Mouse (Mus musculus) liver, embryonic 13.5 days (tissue): ENCODE measurements at regions not wholly inside any gene's neighbourhood (a gene's known extent, or its start where the extent isn't known, plus 50 kb on each side); places are given as distances from the start of the nearest gene placed in this dataset.

Experiments used
- ATAC-seq: fragments of 200-750 bp; cut with Nextera tagmentation; 2 replicates; pipeline ENCODE4 v1.8.0; 2017; ENCODE audit warnings: low read depth, mild to moderate bottlenecking, moderate number of reproducible peaks, moderate library complexity
- DNase-seq: peaks from one replicate; pipeline ENCODE4 v3.0.0; 2022
- H3K27ac ChIP-seq: fragments of 300-500 bp; sonication (generic); 2 replicates; pipeline ENCODE4 v1.5.1; 2015; ENCODE audit warnings: moderate library complexity, mild to moderate bottlenecking, inconsistent platforms
- H3K27me3 ChIP-seq: fragments of 300-500 bp; sonication (generic); 2 replicates; pipeline ENCODE4 v1.6.1; 2015; ENCODE audit warnings: mild to moderate bottlenecking, inconsistent platforms
- H3K36me3 ChIP-seq: fragments of 300-500 bp; sonication (generic); 2 replicates; pipeline ENCODE4 v1.6.1; 2015; ENCODE audit warnings: mild to moderate bottlenecking, inconsistent platforms
- H3K4me1 ChIP-seq: fragments of 300-500 bp; sonication (generic); replicated peaks from 2 replicates; pipeline ENCODE4 v1.6.1; 2015; ENCODE audit warnings: inconsistent platforms
- H3K4me2 ChIP-seq: fragments of 300-500 bp; sonication (generic); 2 replicates; pipeline ENCODE4 v1.6.1; 2015; ENCODE audit warnings: inconsistent platforms, mild to moderate bottlenecking, moderate library complexity
- H3K4me3 ChIP-seq: fragments of 300-500 bp; sonication (generic); replicated peaks from 2 replicates; pipeline ENCODE4 v1.5.1; 2015; ENCODE audit warnings: mild to moderate bottlenecking, inconsistent platforms
- H3K9ac ChIP-seq: fragments of 300-500 bp; sonication (generic); 2 replicates; pipeline ENCODE4 v1.6.1; 2015; ENCODE audit warnings: mild to moderate bottlenecking, inconsistent platforms
- H3K9me3 ChIP-seq: fragments of 300-500 bp; sonication (generic); replicated peaks from 2 replicates; pipeline ENCODE4 v1.6.1; 2016; ENCODE audit warnings: inconsistent platforms
- WGBS: fragments of 180-500 bp; shearing (Covaris S2); methylation state at CpG from one replicate; pipeline ENCODE4 v1.1.7; 2015; ENCODE audit not compliant: insufficient replicate concordance; 5-methylcytosine and 5-hydroxymethylcytosine counted together

DNA sequence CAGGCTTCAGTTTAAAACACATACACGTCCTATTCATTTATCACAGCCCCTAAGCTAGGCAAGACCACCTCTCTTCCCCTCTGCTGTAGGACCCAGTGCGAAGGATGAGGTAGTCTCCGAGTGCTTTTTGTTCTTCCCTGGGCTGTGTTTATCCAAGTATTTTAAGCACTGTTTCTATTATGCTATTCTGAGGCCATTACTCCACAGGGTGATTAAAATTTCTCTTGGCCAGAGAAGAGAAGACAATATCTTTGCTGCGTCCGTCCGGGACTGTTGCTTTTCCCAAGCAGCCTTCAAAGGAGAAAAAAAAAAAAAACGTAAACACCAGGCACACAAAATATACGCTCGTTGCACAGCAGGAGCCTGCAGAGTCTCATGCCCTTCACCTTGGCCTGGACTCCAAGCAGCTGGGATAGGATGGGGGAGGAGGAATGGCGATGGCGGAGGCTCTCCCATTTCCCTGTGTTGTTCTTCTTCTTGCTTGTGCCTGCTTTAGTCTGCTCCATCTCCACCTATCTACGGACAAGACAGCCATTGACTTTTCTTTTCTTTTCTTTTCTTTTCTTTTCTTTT, 83.1 kb upstream of the Tbx3 start:
- H3K36me3 ChIP-seq: no peaks in the 10 kb centered on the region
- H3K4me1 ChIP-seq: no peaks in the 10 kb centered on the region
- H3K4me3 ChIP-seq: no peak overlapping the region
- no peaks in the 10 kb centered on the region for H3K9me3 ChIP-seq
- no peak for DNase-seq
- no peak overlapping the region for H3K27ac ChIP-seq
- no peak for ATAC-seq
- H3K27me3 ChIP-seq: no peaks in the 10 kb centered on the region
- no peak overlapping the region for H3K9ac ChIP-seq
- H3K4me2 ChIP-seq: no peak overlapping the region
- 51% methylated on average over 12 of the region's 12 CpGs for WGBS

DNA sequence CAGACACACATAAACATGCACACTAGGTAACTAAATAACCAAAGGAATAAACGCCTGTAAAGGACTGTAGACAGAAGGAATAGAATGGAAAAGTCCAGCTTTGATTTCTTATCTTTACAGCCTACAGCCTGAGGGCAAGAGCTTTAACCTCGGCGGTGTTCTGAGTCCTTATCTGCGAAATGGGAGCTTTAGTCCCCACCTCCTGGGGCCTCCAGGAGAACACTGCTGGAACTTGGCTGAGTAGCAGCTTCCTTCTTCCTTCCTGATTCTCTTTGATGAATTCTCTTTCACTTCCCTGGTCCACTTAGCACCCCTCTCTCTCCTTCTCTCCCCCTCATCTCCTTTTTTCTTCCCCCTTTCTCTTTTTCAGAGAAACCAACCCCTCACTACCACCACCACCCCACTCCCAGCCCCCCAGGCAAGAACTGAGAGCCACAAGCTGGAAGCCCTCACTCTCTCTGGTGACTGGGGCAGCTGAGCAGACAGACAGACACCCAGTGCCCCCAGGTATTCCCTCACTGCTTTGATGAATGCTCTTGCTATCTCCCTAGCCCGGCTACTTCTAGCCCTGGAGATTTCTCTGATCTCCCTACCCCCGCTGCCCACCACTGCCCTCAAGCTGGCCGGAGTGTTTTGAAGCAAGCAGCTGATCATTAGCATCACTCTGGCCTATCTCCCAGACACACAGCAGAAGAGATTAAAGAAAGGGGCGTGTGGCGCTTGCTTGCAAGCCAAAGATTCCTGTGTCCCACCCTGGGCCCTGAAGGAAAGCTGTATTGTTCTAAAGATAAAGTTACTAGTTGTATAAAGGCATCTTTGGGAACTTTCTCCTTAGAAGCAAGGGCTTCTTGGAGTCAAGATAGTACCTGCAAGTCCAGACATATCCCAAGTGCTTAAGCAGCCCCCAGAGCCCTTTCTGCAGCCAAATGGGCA, 81.9 kb upstream of the Tbx3 start:
- Histone ChIP-seq H3K4me2 (no peak overlapping the region), H3K27ac (no peak overlapping the region), H3K4me1 (no peaks in the 10 kb centered on the region), H3K9me3 (no peaks in the 10 kb centered on the region), H3K9ac (no peak overlapping the region), H3K4me3 (no peak overlapping the region), H3K27me3 (no peaks in the 10 kb centered on the region), H3K36me3 (no peaks in the 10 kb centered on the region)
- no peak for DNase-seq
- ATAC-seq: no peak
- WGBS: 12% methylated on average over 9 of the region's 9 CpGs

- Histone ChIP-seq H3K27ac (no peak overlapping the region), H3K9ac (no peak overlapping the region), H3K4me2 (no peak overlapping the region), H3K4me1 (no peaks in the 10 kb centered on the region), H3K9me3 (no peaks in the 10 kb centered on the region), H3K27me3 (no peaks in the 10 kb centered on the region), H3K36me3 (no peaks in the 10 kb centered on the region), H3K4me3 (no peak overlapping the region)
- ATAC-seq (no peak), DNase-seq (no peak)
- 49% methylated on average over 5 of the region's 5 CpGs for WGBS
These were observed 79.2 kb upstream of the Tbx3 start for GRCm38 (mm10) chr5:119591271-119591670.

DNA sequence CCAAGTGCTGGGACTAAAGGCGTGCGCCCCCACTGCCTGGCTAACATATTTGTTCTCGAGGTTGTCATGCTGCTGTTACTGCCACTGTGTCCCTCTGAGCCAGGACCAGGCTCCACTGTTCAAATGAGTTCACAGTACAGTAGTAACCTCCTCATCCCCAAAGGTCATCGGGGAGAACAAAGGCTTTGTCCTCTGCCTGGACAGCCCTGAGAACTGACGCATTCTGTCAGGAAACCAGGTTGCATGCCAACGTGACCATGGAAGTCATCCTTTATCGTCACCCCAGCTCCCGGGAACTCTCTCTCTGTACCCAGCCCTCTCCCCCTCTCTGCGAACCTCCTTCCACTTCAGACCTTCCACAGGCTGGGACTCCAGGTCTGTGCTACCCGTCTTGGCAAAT, 77.6 kb upstream of the Tbx3 start:
- H3K4me2 ChIP-seq: no peak overlapping the region
- no peaks in the 10 kb centered on the region for H3K27me3 ChIP-seq
- H3K9ac ChIP-seq: no peak overlapping the region
- H3K4me3 ChIP-seq: no peak overlapping the region
- WGBS: 64% methylated on average over 10 of the region's 10 CpGs
- DNase-seq: no peak
- H3K4me1 ChIP-seq: no peaks in the 10 kb centered on the region
- H3K36me3 ChIP-seq: no peaks in the 10 kb centered on the region
- no peak for ATAC-seq
- H3K27ac ChIP-seq: no peak overlapping the region
- H3K9me3 ChIP-seq: no peaks in the 10 kb centered on the region

DNA sequence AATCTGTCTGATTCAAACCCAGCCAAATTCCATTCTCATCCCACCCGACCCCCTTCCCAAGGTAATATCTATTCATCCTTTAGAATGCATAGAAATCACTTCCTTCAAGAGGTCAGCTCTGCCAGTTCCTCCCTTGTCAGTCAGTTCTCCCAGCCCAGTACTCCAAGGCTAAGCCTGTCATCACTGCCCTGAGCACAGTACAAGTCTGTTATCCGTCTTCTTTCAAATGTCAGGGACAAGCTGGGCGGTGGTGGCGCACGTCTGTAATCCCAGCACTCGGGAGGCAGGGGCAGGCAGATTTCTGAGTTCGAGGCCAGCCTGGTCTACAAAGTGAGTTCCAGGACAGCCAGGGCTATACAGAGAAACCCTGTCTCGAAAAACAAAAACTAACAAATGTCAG, 75.9 kb upstream of the Tbx3 start:
- no peak for DNase-seq
- H3K27me3 ChIP-seq: no peaks in the 10 kb centered on the region
- ATAC-seq: no peak
- no peaks in the 10 kb centered on the region for H3K9me3 ChIP-seq
- no peak overlapping the region for H3K9ac ChIP-seq
- H3K4me1 ChIP-seq: no peaks in the 10 kb centered on the region
- H3K36me3 ChIP-seq: no peaks in the 10 kb centered on the region
- no peak overlapping the region for H3K27ac ChIP-seq
- 66% methylated on average over 8 of the region's 8 CpGs for WGBS
- H3K4me3 ChIP-seq: no peak overlapping the region
- no peak overlapping the region for H3K4me2 ChIP-seq

GRCm38 (mm10) chr5:119596295-119596993, 74.0 kb upstream of the Tbx3 start:
- Histone ChIP-seq H3K9ac (no peak overlapping the region), H3K27ac (no peak overlapping the region), H3K27me3 (no peaks in the 10 kb centered on the region), H3K4me1 (no peaks in the 10 kb centered on the region), H3K4me3 (no peak overlapping the region), H3K4me2 (no peak overlapping the region), H3K9me3 (no peaks in the 10 kb centered on the region), H3K36me3 (no peaks in the 10 kb centered on the region)
- ATAC-seq (no peak), DNase-seq (no peak)
- WGBS: 73% methylated on average over 19 of the region's 19 CpGs

DNA sequence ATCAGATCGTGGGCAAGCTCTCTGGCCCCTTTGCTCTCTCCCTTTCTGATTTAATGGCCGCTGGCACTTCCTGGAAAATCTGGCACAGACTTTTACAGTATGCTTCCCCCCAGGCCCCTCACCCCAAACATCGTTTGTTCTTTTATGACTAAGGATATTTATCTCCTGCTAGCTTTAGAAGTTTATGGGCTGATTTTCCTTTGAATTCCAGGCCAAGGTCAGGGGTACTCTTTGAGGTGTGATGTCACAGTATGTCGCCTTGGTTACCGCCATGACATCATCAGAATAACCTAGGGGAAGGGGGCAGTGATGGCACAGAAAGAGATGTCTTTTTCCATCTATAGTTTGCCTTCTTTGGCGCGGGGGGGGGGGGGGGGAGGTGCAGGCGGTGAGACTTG, 73.5 kb upstream of the Tbx3 start:
- Histone ChIP-seq H3K4me2 (no peak overlapping the region), H3K36me3 (no peaks in the 10 kb centered on the region), H3K9ac (no peak overlapping the region), H3K9me3 (no peaks in the 10 kb centered on the region), H3K4me1 (no peaks in the 10 kb centered on the region), H3K4me3 (no peak overlapping the region), H3K27ac (no peak overlapping the region), H3K27me3 (no peaks in the 10 kb centered on the region)
- no peak for ATAC-seq
- no peak for DNase-seq
- WGBS: 50% methylated on average over 8 of the region's 8 CpGs

- Histone ChIP-seq H3K27me3 (no peaks in the 10 kb centered on the region), H3K27ac (no peak overlapping the region), H3K4me1 (no peaks in the 10 kb centered on the region), H3K36me3 (no peaks in the 10 kb centered on the region), H3K9me3 (no peaks in the 10 kb centered on the region), H3K4me3 (no peak overlapping the region), H3K9ac (no peak overlapping the region), H3K4me2 (no peak overlapping the region)
- DNase-seq: no peak
- ATAC-seq: no peak
- 62% methylated on average over 3 of the region's 3 CpGs for WGBS
These were observed 72.9 kb upstream of the Tbx3 start for GRCm38 (mm10) chr5:119597530-119597929.

DNA sequence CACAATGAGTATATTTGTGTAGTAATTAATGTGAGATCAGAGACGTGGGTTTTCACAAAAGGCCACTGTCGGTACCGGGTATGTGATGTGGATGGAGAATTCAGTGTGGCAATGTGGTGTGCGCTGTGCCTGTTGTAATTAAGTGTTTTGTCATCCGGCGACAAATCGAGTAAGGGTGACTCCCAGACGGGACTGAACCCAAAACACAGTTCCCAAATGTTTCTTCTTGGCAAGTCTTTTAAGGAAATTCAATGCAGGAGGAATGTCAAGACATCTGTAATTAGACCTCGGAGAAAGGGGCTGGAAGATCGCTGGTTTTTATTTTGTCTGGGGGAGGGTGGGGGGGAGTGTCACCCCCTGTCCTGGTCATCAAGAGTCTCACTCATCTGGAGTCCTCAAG, 72.3 kb upstream of the Tbx3 start:
- no peak overlapping the region for H3K27ac ChIP-seq
- no peak overlapping the region for H3K4me2 ChIP-seq
- no peak overlapping the region for H3K4me3 ChIP-seq
- DNase-seq (no peak), ATAC-seq (no peak)
- WGBS: 66% methylated on average over 10 of the region's 10 CpGs
- H3K4me1 ChIP-seq: no peaks in the 10 kb centered on the region
- H3K36me3 ChIP-seq: no peaks in the 10 kb centered on the region
- no peaks in the 10 kb centered on the region for H3K9me3 ChIP-seq
- H3K9ac ChIP-seq: no peak overlapping the region
- no peaks in the 10 kb centered on the region for H3K27me3 ChIP-seq

DNA sequence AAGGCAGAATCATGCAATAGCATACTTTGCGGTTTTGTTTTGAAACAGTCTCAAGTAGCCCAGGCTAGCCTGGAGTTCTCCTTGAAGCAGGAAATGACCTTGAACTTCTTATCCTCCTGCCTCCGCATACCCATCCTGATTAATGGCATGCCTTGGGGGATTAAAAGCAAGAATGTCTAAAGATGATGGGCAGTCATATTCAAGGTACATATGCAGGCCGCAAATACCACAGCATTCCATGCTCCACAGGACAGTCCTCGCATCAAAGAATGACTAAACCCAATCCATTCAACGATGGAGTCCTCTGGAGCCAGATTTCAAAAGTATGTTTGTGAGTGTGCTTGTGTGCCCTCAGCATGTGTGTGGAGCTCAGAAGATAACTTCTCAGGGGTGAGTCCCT, 69.1 kb upstream of the Tbx3 start:
- DNase-seq: no peak
- Histone ChIP-seq H3K9ac (no peak overlapping the region), H3K4me1 (no peaks in the 10 kb centered on the region), H3K9me3 (no peaks in the 10 kb centered on the region), H3K27me3 (no peaks in the 10 kb centered on the region), H3K4me2 (no peak overlapping the region), H3K27ac (no peak overlapping the region), H3K36me3 (no peaks in the 10 kb centered on the region), H3K4me3 (no peak overlapping the region)
- 85% methylated on average over 5 of the region's 5 CpGs for WGBS
- ATAC-seq: no peak

DNA sequence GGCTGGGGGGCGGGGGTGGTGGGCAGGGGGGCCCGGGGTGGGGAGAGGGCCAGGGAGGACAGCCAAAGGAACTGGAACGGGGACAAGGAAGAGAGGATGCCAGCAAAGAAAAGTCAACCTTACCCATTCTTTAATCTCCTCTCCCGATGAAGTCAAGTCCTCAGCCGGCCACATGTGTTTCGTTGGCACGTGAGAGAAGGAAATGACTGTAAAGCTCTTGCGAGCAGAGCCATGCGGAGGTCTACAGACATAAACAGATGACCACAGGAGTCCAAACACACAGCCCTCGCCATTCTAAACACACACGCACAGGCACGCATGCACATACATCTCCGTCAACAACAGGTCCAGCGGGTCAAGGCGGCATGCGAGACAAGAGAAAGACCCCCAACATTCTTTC, 68.5 kb upstream of the Tbx3 start:
- Histone ChIP-seq H3K27ac (no peak overlapping the region), H3K9me3 (no peaks in the 10 kb centered on the region), H3K4me3 (no peak overlapping the region), H3K9ac (no peak overlapping the region), H3K4me1 (no peaks in the 10 kb centered on the region), H3K27me3 (no peaks in the 10 kb centered on the region), H3K4me2 (no peak overlapping the region), H3K36me3 (no peaks in the 10 kb centered on the region)
- DNase-seq (no peak), ATAC-seq (no peak)
- 73% methylated on average over 16 of the region's 16 CpGs for WGBS
